Mouse (Mus musculus) kidney, adult 2 months (tissue): Measurements from ENCODE around the gene Ankfn1.

ENCODE experiments used
- CTCF ChIP-seq: fragments of 200-500 bp; conservative IDR thresholded peaks from 2 replicates; pipeline ENCODE4 v1.5.1; 2011; ENCODE audit warnings: low read depth, mild to moderate bottlenecking, control low read depth, low read length, moderate library complexity, mixed read lengths; ENCODE audit not compliant: insufficient read depth, insufficient read length
- POLR2A ChIP-seq: fragments of 200-500 bp; IDR thresholded peaks from one replicate; pipeline ENCODE4 v1.6.1; 2011; ENCODE audit warnings: low read depth, low read length, control low read depth

DNA sequence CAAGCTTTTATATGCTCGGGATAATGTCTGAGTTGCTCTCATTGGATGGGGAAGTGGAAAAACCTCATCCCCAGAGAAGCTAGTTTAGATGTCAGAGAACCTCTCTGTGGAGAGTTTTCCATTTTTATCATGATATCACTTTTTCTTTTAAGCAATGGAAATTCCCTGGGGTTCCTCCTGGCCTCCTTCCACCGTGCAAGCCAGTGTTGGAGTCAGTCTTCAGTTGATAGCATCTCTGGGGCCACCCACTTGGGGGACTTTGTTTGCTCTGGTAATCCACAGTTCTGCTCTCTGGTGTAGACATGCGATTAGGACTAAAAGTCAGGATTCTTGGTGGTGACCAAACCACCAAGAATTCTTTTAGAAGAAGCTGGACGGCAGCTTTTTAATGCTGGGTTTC, 322.8 kb downstream of the Ankfn1 start:
- TF ChIP-seq POLR2A (no peak), CTCF (no peak)
